Mouse (Mus musculus): ENCODE results near the gene Psmb3. TPM values are rescaled to one million over a fixed set of nuclear protein-coding genes. Genes with fewer than 3 reads are reported as not detected.

Gene Psmb3
- polyA plus RNA-seq, 1 experiment from 2014 or later = 474 TPM

DNA sequence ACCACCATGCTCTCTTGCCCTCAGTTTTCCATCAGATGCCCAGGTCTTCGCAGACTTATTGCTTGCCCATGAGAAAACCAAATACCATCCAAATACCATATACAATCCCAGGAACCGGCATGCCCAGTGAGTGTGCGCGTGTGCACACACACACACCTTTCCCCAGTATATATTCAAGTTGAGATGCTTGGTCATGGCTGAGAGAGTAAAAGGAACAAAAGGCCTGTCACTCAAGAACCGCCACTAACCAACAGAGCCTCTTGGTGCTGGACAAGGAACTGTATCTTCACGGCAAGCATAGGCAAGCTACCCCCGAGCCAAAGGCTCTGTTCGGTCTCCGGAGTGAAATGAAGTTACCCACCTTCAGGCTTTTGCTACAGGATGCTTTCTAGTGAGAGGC is 39.4 kb downstream of the Psmb3 start:
- Histone ChIP-seq H3K27me3 (replicated peaks; ENCODE audit: control insufficient read depth, insufficient read depth, low read length) (no peaks in the 10 kb centered on the region), H3K9me3 (ENCODE audit: control insufficient read depth, low read length) (no peaks in the 10 kb centered on the region), H3K4me2 (ENCODE audit: low read depth, low read length) (peak overlapping the region; percentile 83), H3K4me3 (ENCODE audit: low read depth, low read length) (no peak overlapping the region), H3K9ac (ENCODE audit: low read depth, low read length) (peak overlapping the region; percentile 6; the same call in 1 of the 2 replicates), H3K36me3 (ENCODE audit: control insufficient read depth, insufficient read depth, low read length) (peaks cover 16% of the 10 kb centered on the region), H3K27ac (replicated peaks; ENCODE audit: low read depth, low read length) (no peak overlapping the region), H3K4me1 (ENCODE audit: control insufficient read depth, insufficient read depth, low read length) (peaks cover 10% of the 10 kb centered on the region)
- no peak for ATAC-seq (ENCODE audit: low read depth)
- DNase-seq (ENCODE audit: low spot score) = no peak
- 71% methylated on average over 9 of the region's 9 CpGs for WGBS

DNA sequence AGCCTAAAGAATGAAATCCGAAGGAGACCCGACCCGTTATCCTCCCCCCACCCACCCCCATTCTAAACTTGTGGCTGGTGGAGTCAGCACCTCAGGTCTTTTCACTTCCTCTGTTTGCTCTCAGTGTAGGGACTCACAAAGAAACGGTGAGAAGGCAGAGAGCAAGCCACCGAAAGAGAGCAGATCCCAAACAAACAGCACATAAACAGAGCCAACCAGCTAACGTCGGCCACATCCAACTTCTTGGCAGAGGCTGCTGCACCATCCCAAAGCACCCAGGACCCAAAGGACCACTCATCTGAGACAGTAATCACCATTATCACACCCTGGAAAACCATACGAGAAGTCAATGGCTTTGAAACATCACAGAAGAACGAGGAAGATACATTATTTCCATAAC is 40.2 kb downstream of the Psmb3 start:
- H3K9ac ChIP-seq (ENCODE audit: low read depth, low read length) = peak overlapping the region; percentile 80
- H3K36me3 ChIP-seq (ENCODE audit: control insufficient read depth, insufficient read depth, low read length) = peaks cover 25% of the 10 kb centered on the region
- peaks cover 10% of the 10 kb centered on the region for H3K4me1 ChIP-seq (ENCODE audit: control insufficient read depth, insufficient read depth, low read length)
- H3K4me3 ChIP-seq (ENCODE audit: low read depth, low read length) = peak overlapping the region; percentile 79
- H3K4me2 ChIP-seq (ENCODE audit: low read depth, low read length) = peak overlapping the region; percentile 83
- H3K27ac ChIP-seq (replicated peaks; ENCODE audit: low read depth, low read length) = peak overlapping the region; percentile 85
- no peak for DNase-seq (ENCODE audit: low spot score)
- WGBS = 25% methylated on average over 9 of the region's 9 CpGs
- H3K27me3 ChIP-seq (replicated peaks; ENCODE audit: control insufficient read depth, insufficient read depth, low read length) = no peaks in the 10 kb centered on the region
- ATAC-seq (ENCODE audit: low read depth) = no peak
- H3K9me3 ChIP-seq (ENCODE audit: control insufficient read depth, low read length) = no peaks in the 10 kb centered on the region

DNA sequence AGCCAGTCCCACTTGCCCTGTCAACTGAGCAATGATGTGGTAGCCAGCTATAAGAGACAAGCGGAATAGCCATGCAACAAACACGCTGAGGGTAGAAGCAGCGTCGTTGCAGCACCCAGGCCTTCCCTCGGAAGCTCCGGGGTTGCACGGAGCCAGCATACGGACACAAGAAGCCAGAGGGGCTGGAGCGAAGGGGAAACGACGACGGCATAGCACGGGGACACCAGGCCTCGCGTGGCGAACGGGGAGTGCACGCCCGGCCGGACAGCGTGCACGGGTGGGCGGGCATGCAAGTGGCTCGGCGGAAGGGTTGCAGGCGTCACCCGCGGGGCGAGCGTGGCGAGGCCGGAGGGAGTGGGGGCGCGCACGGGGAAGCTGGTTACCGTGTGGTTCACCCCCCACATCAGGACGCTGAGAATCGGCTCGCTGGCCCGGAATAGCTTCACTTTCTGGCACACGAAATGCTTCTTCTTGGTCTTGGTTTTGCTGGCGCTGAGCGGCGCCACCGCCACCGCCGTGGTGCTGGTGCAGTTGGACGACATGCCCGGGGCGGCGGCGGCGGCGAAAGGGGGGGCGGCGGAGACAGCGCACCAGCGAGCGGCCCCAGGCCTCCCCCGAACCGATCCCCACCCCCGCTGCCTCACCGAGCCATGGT is 41.0 kb downstream of the Psmb3 start, which contains the start of gene Pip4k2b:
TSS of gene Pip4k2b (minus strand) at position 642 of the 655 bp plus-strand sequence.
- H3K4me1 ChIP-seq (ENCODE audit: control insufficient read depth, insufficient read depth, low read length) = peaks cover 10% of the 10 kb centered on the region
- peak within 1 kb of the TSS; percentile 80 for H3K9ac ChIP-seq (ENCODE audit: low read depth, low read length)
- peak within 1 kb of the TSS; percentile 79 for H3K4me3 ChIP-seq (ENCODE audit: low read depth, low read length)
- H3K27me3 ChIP-seq (replicated peaks; ENCODE audit: control insufficient read depth, insufficient read depth, low read length) = no peaks in the 10 kb centered on the region
- H3K4me2 ChIP-seq (ENCODE audit: low read depth, low read length) = peak within 1 kb of the TSS; percentile 83
- H3K36me3 ChIP-seq (ENCODE audit: control insufficient read depth, insufficient read depth, low read length) = peaks cover 32% of the 10 kb centered on the region
- ATAC-seq (ENCODE audit: low read depth) (peak; percentile 20), DNase-seq (ENCODE audit: low spot score) (no peak)
- H3K9me3 ChIP-seq (ENCODE audit: control insufficient read depth, low read length) = no peaks in the 10 kb centered on the region
- WGBS = under 1% methylated on average over 38 of the region's 63 CpGs
- peak within 1 kb of the TSS; percentile 91 for H3K27ac ChIP-seq (replicated peaks; ENCODE audit: low read depth, low read length)

GRCm38 (mm10) chr11:97744718-97745330 is 41.6 kb downstream of the Psmb3 start:
- Histone ChIP-seq H3K4me2 (ENCODE audit: low read depth, low read length) (peak overlapping the region; percentile 83), H3K9me3 (ENCODE audit: control insufficient read depth, low read length) (no peaks in the 10 kb centered on the region), H3K4me3 (ENCODE audit: low read depth, low read length) (peak overlapping the region; percentile 79), H3K36me3 (ENCODE audit: control insufficient read depth, insufficient read depth, low read length) (peaks cover 38% of the 10 kb centered on the region), H3K4me1 (ENCODE audit: control insufficient read depth, insufficient read depth, low read length) (peaks cover 10% of the 10 kb centered on the region), H3K27ac (replicated peaks; ENCODE audit: low read depth, low read length) (peak overlapping the region; percentile 91), H3K27me3 (replicated peaks; ENCODE audit: control insufficient read depth, insufficient read depth, low read length) (no peaks in the 10 kb centered on the region), H3K9ac (ENCODE audit: low read depth, low read length) (peak overlapping the region; percentile 80)
- DNase-seq (ENCODE audit: low spot score) (peak; percentile 100), ATAC-seq (ENCODE audit: low read depth) (peak; percentile 97)
- under 1% methylated on average over 21 of the region's 57 CpGs for WGBS

- no peaks in the 10 kb centered on the region for H3K27me3 ChIP-seq (replicated peaks; ENCODE audit: control insufficient read depth, insufficient read depth, low read length)
- DNase-seq (ENCODE audit: low spot score) (no peak), ATAC-seq (ENCODE audit: low read depth) (no peak)
- peak overlapping the region; percentile 79 for H3K4me3 ChIP-seq (ENCODE audit: low read depth, low read length)
- H3K36me3 ChIP-seq (ENCODE audit: control insufficient read depth, insufficient read depth, low read length) = peaks cover 43% of the 10 kb centered on the region
- peaks cover 7% of the 10 kb centered on the region for H3K4me1 ChIP-seq (ENCODE audit: control insufficient read depth, insufficient read depth, low read length)
- H3K9me3 ChIP-seq (ENCODE audit: control insufficient read depth, low read length) = no peaks in the 10 kb centered on the region
- no peak overlapping the region for H3K27ac ChIP-seq (replicated peaks; ENCODE audit: low read depth, low read length)
- H3K9ac ChIP-seq (ENCODE audit: low read depth, low read length) = no peak overlapping the region
- H3K4me2 ChIP-seq (ENCODE audit: low read depth, low read length) = peak overlapping the region; percentile 41
- WGBS = 14% methylated on average over 12 of the region's 13 CpGs
Measured at GRCm38 (mm10) chr11:97745331-97745721, 42.1 kb downstream of the Psmb3 start.

DNA sequence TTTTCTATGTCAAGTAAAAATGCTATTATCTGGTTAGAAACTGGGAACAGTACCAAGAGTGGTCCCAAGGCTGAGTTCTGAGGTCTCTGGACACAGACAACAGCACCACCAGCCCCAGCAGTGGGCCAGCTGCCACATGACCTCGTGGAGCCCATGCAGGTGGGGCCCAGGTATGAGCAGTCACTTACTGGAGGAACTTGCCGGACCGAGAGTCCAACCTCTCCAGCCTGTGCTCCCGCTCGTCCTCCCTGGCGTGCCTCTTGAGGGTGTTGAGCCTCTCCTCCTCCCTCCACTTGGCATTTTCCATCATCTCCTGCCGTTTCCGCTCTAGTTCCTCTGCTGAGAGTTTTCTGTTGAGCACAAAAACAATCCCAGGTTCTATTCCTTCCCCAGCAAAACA is 44.6 kb downstream of the Psmb3 start:
- no peak overlapping the region for H3K27ac ChIP-seq (replicated peaks; ENCODE audit: low read depth, low read length)
- ATAC-seq (ENCODE audit: low read depth) (no peak), DNase-seq (ENCODE audit: low spot score) (no peak)
- 89% methylated on average over 8 of the region's 8 CpGs for WGBS
- H3K9ac ChIP-seq (ENCODE audit: low read depth, low read length) = no peak overlapping the region
- peaks cover 65% of the 10 kb centered on the region for H3K36me3 ChIP-seq (ENCODE audit: control insufficient read depth, insufficient read depth, low read length)
- H3K4me1 ChIP-seq (ENCODE audit: control insufficient read depth, insufficient read depth, low read length) = peaks cover 7% of the 10 kb centered on the region
- no peak overlapping the region for H3K4me3 ChIP-seq (ENCODE audit: low read depth, low read length)
- no peaks in the 10 kb centered on the region for H3K9me3 ChIP-seq (ENCODE audit: control insufficient read depth, low read length)
- no peaks in the 10 kb centered on the region for H3K27me3 ChIP-seq (replicated peaks; ENCODE audit: control insufficient read depth, insufficient read depth, low read length)
- no peak overlapping the region for H3K4me2 ChIP-seq (ENCODE audit: low read depth, low read length)

DNA sequence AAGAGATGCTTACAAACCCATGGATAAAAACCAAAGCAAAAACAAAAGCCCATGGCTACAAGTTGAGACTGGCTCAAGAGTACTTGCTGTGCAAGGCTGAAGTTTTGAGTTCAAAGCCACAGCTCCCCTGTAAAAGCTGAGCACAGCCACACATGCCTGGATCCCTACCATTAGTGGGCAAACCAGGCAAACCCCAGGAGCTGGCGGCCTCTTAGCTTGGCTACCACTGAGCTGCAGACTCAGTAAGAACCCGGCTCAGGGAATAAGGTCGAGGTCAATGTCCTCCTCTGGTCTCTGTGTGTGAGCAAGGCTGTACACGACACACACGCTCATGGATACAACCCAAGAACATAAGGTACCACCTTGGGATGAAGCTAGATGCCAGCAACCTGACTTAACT is 45.3 kb downstream of the Psmb3 start:
- Histone ChIP-seq H3K4me3 (ENCODE audit: low read depth, low read length) (no peak overlapping the region), H3K27me3 (replicated peaks; ENCODE audit: control insufficient read depth, insufficient read depth, low read length) (no peaks in the 10 kb centered on the region), H3K9ac (ENCODE audit: low read depth, low read length) (no peak overlapping the region), H3K4me1 (ENCODE audit: control insufficient read depth, insufficient read depth, low read length) (peaks cover under 1% of the 10 kb centered on the region; the same call in 1 of the 2 replicates), H3K9me3 (ENCODE audit: control insufficient read depth, low read length) (no peaks in the 10 kb centered on the region), H3K4me2 (ENCODE audit: low read depth, low read length) (no peak overlapping the region), H3K36me3 (ENCODE audit: control insufficient read depth, insufficient read depth, low read length) (peaks cover 72% of the 10 kb centered on the region), H3K27ac (replicated peaks; ENCODE audit: low read depth, low read length) (no peak overlapping the region)
- WGBS = 91% methylated on average over 5 of the region's 5 CpGs
- ATAC-seq (ENCODE audit: low read depth) = no peak
- DNase-seq (ENCODE audit: low spot score) = no peak

DNA sequence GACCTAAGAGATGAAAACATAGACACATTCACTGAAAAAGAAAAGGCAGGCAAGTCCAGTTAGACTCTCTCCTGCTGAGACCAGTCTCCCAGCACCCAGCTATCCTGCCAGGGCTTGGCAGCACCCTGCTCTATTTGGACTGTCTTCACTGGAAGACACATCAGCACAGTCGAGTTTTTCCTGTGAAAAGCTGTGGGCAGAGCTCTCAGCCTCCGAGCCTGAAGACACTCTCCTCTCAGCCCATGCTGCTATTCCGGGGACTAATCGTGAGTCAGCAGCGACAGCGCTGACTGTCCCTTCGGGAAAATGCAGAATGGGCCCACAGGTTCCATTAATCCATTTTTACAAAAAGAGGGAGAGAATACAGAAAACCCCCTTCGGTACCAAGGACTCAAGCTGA is 50.1 kb downstream of the Psmb3 start:
- Histone ChIP-seq H3K27ac (replicated peaks; ENCODE audit: low read depth, low read length) (no peak overlapping the region), H3K36me3 (ENCODE audit: control insufficient read depth, insufficient read depth, low read length) (peaks cover 91% of the 10 kb centered on the region), H3K4me3 (ENCODE audit: low read depth, low read length) (no peak overlapping the region), H3K27me3 (replicated peaks; ENCODE audit: control insufficient read depth, insufficient read depth, low read length) (no peaks in the 10 kb centered on the region), H3K9me3 (ENCODE audit: control insufficient read depth, low read length) (no peaks in the 10 kb centered on the region), H3K9ac (ENCODE audit: low read depth, low read length) (no peak overlapping the region), H3K4me1 (ENCODE audit: control insufficient read depth, insufficient read depth, low read length) (no peaks in the 10 kb centered on the region), H3K4me2 (ENCODE audit: low read depth, low read length) (no peak overlapping the region)
- ATAC-seq (ENCODE audit: low read depth) (no peak), DNase-seq (ENCODE audit: low spot score) (no peak)
- WGBS = 90% methylated on average over 8 of the region's 8 CpGs

- Histone ChIP-seq H3K4me2 (ENCODE audit: low read depth, low read length) (no peak overlapping the region), H3K27ac (replicated peaks; ENCODE audit: low read depth, low read length) (no peak overlapping the region), H3K36me3 (ENCODE audit: control insufficient read depth, insufficient read depth, low read length) (peaks cover 84% of the 10 kb centered on the region), H3K9me3 (ENCODE audit: control insufficient read depth, low read length) (no peaks in the 10 kb centered on the region), H3K4me3 (ENCODE audit: low read depth, low read length) (no peak overlapping the region), H3K9ac (ENCODE audit: low read depth, low read length) (no peak overlapping the region), H3K4me1 (ENCODE audit: control insufficient read depth, insufficient read depth, low read length) (no peaks in the 10 kb centered on the region), H3K27me3 (replicated peaks; ENCODE audit: control insufficient read depth, insufficient read depth, low read length) (no peaks in the 10 kb centered on the region)
- ATAC-seq (ENCODE audit: low read depth) = no peak
- DNase-seq (ENCODE audit: low spot score) = no peak
- WGBS = 91% methylated on average over 1 of the region's 1 CpGs
Measured at GRCm38 (mm10) chr11:97758125-97758524, 54.9 kb downstream of the Psmb3 start.
